Mouse (Mus musculus) liver, embryonic 12.5 days (tissue): ENCODE measurements at regions not wholly inside any gene's neighbourhood (a gene's known extent, or its start where the extent isn't known, plus 50 kb on each side); places are given as distances from the start of the nearest gene placed in this dataset.
A peak's percentile ranks its signal among the peaks of the same experiment; 100 is the strongest.

Experiments used
- ATAC-seq: fragments of 200-750 bp; cut with Nextera tagmentation; 2 replicates; pipeline ENCODE4 v1.8.0; 2017; ENCODE audit warnings: moderate number of reproducible peaks, mild to moderate bottlenecking, moderate library complexity
- H3K27ac ChIP-seq: fragments of 300-500 bp; sonication (generic); 2 replicates; pipeline ENCODE4 v1.5.1; 2016; ENCODE audit warnings: mild to moderate bottlenecking
- H3K27me3 ChIP-seq: fragments of 300-500 bp; sonication (generic); replicated peaks from 2 replicates; pipeline ENCODE4 v1.6.1; 2016; ENCODE audit warnings: mild to moderate bottlenecking, moderate library complexity
- H3K36me3 ChIP-seq: fragments of 300-500 bp; sonication (generic); 2 replicates; pipeline ENCODE4 v1.6.1; 2016; ENCODE audit warnings: mild to moderate bottlenecking, moderate library complexity
- H3K4me1 ChIP-seq: fragments of 300-500 bp; sonication (generic); 2 replicates; pipeline ENCODE4 v1.6.1; 2016
- H3K4me2 ChIP-seq: fragments of 300-500 bp; sonication (generic); 2 replicates; pipeline ENCODE4 v1.6.1; 2016; ENCODE audit warnings: mild to moderate bottlenecking, moderate library complexity
- H3K4me3 ChIP-seq: fragments of 300-500 bp; sonication (generic); 2 replicates; pipeline ENCODE4 v1.5.1; 2016; ENCODE audit warnings: mild to moderate bottlenecking, moderate library complexity
- H3K9ac ChIP-seq: fragments of 300-500 bp; sonication (generic); 2 replicates; pipeline ENCODE4 v1.6.1; 2016; ENCODE audit warnings: mild to moderate bottlenecking, moderate library complexity
- H3K9me3 ChIP-seq: fragments of 300-500 bp; sonication (generic); replicated peaks from 2 replicates; pipeline ENCODE4 v1.6.1; 2016; ENCODE audit warnings: mild to moderate bottlenecking, moderate library complexity
- WGBS: fragments of 180-500 bp; shearing (Covaris S2); methylation state at CpG from one replicate; pipeline ENCODE4 v1.1.7; 2016; ENCODE audit not compliant: insufficient replicate concordance; 5-methylcytosine and 5-hydroxymethylcytosine counted together

DNA sequence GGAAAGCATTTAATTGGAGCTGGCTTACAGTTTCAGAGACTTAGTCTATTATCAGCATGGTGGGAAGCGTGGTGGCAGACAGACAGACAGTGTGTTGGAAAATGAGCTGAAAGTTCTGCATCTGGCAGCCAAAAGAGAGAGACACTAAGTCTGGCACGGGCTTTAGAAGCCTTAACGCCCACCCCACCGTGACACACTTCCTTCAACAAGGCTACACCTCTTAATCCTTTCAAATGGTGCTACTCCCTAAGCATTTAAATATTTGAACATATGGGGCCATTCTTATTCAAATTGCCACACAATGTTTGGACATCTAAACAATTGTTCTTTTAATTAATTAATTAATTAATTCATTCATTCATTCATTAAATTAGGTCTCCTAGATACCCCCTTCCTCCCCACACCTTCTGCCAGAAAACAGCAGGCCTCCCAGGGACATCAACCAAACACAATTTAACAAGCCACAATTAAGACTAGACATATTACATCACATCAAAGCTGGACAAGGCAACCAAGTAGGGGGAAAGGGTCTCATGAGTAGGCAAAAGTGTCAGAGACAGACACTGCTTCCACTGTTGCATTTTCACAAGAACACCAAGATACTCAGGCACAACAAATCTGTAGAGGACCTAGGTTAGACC, 135.4 kb upstream of the Ptbp2 start:
- Histone ChIP-seq H3K9me3 (no peaks in the 10 kb centered on the region), H3K4me3 (no peak overlapping the region), H3K27ac (no peak overlapping the region), H3K9ac (no peak overlapping the region), H3K27me3 (no peaks in the 10 kb centered on the region), H3K4me2 (no peak overlapping the region), H3K4me1 (no peaks in the 10 kb centered on the region), H3K36me3 (no peaks in the 10 kb centered on the region)
- WGBS, result 65% methylated on average over 4 of the region's 4 CpGs
- no peak for ATAC-seq

DNA sequence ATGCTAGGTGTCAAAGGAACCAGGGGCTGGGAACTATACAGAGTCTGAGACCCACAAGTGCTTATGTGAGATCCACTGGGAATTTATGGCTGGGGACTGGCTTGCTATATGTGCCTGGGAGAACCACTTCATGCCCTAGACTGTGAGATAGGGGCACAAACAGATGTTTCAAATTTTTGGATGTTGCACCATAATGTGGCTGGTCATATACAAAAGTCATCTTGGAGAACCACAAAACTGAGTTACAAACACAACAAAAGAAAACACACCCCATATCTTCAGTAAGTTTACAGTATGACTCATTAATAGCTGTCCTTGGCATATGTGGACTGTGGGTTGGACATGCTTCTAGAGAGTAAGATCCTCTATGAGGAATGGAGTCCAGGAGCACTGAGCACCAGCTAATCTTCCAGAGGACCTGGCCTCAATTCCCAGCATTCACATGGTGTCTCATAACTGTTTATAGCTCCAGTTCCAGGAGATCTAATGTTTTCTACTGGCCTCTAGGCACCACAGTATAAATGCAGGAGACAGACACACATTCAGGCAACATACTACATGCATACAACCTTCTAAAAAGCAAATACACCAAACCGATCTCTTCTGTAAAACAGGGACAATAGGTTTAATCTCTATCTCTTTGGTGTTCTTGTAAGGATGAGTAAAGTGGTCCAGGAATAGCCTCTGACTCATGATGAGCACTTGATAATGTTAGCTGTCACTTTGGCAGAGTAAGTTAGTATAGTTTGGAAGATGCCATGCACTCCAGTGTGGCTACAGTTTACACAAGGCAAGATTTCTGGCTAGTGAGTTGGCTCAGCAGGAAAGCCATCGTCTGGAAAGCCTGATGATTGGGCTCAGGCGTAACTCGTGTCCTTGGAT, 132.0 kb upstream of the Ptbp2 start:
- Histone ChIP-seq H3K4me3 (no peak overlapping the region), H3K4me1 (no peaks in the 10 kb centered on the region), H3K9ac (no peak overlapping the region), H3K9me3 (no peaks in the 10 kb centered on the region), H3K36me3 (no peaks in the 10 kb centered on the region), H3K4me2 (no peak overlapping the region), H3K27ac (no peak overlapping the region), H3K27me3 (no peaks in the 10 kb centered on the region)
- ATAC-seq, result no peak
- WGBS, result 50% methylated on average over 4 of the region's 4 CpGs

DNA sequence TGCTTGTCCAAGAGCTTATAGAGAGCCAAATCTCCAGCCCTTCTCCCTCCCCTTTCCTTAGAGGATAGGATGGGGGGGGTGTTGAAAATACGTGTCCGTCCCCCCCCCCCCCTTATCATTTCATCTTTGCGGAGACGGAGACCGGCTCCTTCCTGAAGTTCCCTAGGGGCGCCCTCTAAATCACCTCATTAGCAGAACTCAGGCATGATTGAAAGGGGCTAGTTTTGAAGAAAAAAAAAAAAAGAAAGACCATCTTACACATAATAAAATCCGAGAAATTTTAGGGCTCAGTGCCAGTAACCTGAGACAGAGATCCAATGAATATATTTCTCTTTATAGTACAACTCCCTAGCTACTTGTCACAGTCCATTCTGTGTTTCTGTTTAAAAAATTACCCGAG, 127.3 kb upstream of the Ptbp2 start:
- Histone ChIP-seq H3K27me3 (no peaks in the 10 kb centered on the region), H3K9me3 (no peaks in the 10 kb centered on the region), H3K4me3 (no peak overlapping the region), H3K36me3 (no peaks in the 10 kb centered on the region), H3K4me2 (no peak overlapping the region), H3K27ac (no peak overlapping the region), H3K9ac (no peak overlapping the region), H3K4me1 (no peaks in the 10 kb centered on the region)
- WGBS, result 54% methylated on average over 7 of the region's 8 CpGs
- no peak for ATAC-seq

GRCm38 (mm10) chr3:119904244-119904643, 120.0 kb upstream of the Ptbp2 start:
- H3K27me3 ChIP-seq, result no peaks in the 10 kb centered on the region
- H3K4me3 ChIP-seq, result no peak overlapping the region
- no peaks in the 10 kb centered on the region for H3K4me1 ChIP-seq
- H3K27ac ChIP-seq, result no peak overlapping the region
- no peak overlapping the region for H3K9ac ChIP-seq
- no peaks in the 10 kb centered on the region for H3K36me3 ChIP-seq
- no peak for ATAC-seq
- H3K9me3 ChIP-seq, result no peaks in the 10 kb centered on the region
- 55% methylated on average over 3 of the region's 3 CpGs for WGBS
- no peak overlapping the region for H3K4me2 ChIP-seq

DNA sequence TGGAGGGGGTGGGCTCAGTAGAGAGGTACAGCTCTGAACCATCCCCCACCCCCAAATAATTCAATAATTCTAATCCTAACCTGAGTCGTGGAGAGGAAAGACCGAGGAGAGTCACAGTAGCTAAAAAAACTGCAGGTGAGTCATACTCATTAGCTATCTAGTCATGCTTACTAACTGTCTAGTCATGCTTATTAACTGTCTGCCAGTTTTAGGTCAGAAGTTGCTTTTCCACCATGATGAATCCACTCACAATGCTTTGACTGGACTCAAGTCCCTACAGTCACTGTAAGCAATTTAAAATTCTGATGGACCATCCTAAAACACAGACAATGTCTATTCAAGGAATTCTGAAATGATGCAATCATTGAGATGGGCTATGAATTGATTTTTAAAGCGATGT, 110.9 kb upstream of the Ptbp2 start:
- H3K9me3 ChIP-seq, result no peaks in the 10 kb centered on the region
- no peaks in the 10 kb centered on the region for H3K27me3 ChIP-seq
- no peak overlapping the region for H3K9ac ChIP-seq
- no peak overlapping the region for H3K4me3 ChIP-seq
- 76% methylated on average over 3 of the region's 3 CpGs for WGBS
- no peak overlapping the region for H3K4me2 ChIP-seq
- no peaks in the 10 kb centered on the region for H3K4me1 ChIP-seq
- no peak overlapping the region for H3K27ac ChIP-seq
- no peaks in the 10 kb centered on the region for H3K36me3 ChIP-seq
- ATAC-seq, result no peak

GRCm38 (mm10) chr3:119894035-119894434, 109.8 kb upstream of the Ptbp2 start:
- Histone ChIP-seq H3K4me2 (peak overlapping the region; percentile 16; the same call in 1 of the 2 replicates), H3K27ac (no peak overlapping the region), H3K27me3 (no peaks in the 10 kb centered on the region), H3K9me3 (no peaks in the 10 kb centered on the region), H3K4me1 (no peaks in the 10 kb centered on the region), H3K9ac (no peak overlapping the region), H3K36me3 (no peaks in the 10 kb centered on the region), H3K4me3 (no peak overlapping the region)
- 63% methylated on average over 10 of the region's 10 CpGs for WGBS
- ATAC-seq, result no peak

GRCm38 (mm10) chr3:119893165-119893910, 109.1 kb upstream of the Ptbp2 start:
- Histone ChIP-seq H3K4me1 (no peaks in the 10 kb centered on the region), H3K4me2 (peak overlapping the region; percentile 16), H3K9ac (no peak overlapping the region), H3K9me3 (no peaks in the 10 kb centered on the region), H3K36me3 (no peaks in the 10 kb centered on the region), H3K4me3 (no peak overlapping the region), H3K27ac (no peak overlapping the region), H3K27me3 (no peaks in the 10 kb centered on the region)
- WGBS, result 26% methylated on average over 20 of the region's 20 CpGs
- no peak for ATAC-seq

DNA sequence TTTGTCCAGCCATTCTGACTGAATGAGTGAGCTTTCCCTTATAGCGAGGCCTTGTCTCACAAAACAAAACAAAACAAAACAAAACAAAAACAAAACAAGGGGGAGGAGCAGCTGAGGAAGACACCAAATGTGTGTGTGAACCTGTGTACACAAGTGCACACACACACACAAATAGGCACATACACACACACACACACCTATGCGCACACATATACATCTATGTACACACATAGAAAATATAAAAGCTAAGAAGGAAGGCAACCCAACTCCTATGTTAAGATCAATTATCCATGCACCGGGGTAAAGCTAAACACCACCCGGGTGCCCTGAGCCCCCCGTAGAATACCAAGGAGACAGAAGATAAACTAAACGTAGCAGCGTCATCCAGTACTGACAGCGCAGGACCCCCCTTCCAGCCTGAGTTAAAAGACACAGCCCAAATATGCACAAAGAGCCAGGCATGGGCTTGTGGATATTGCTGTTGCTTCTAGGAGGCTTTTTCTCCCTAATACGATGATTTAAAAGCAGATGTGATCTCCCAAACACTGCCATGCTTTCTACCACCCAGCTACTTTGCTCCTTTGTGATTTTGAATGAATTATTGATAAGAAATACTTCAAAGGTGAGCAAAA, 108.4 kb upstream of the Ptbp2 start:
- Histone ChIP-seq H3K9me3 (no peaks in the 10 kb centered on the region), H3K27me3 (no peaks in the 10 kb centered on the region), H3K9ac (no peak overlapping the region), H3K4me3 (no peak overlapping the region), H3K4me1 (no peaks in the 10 kb centered on the region), H3K27ac (no peak overlapping the region), H3K36me3 (no peaks in the 10 kb centered on the region), H3K4me2 (no peak overlapping the region)
- 77% methylated on average over 9 of the region's 9 CpGs for WGBS
- no peak for ATAC-seq

DNA sequence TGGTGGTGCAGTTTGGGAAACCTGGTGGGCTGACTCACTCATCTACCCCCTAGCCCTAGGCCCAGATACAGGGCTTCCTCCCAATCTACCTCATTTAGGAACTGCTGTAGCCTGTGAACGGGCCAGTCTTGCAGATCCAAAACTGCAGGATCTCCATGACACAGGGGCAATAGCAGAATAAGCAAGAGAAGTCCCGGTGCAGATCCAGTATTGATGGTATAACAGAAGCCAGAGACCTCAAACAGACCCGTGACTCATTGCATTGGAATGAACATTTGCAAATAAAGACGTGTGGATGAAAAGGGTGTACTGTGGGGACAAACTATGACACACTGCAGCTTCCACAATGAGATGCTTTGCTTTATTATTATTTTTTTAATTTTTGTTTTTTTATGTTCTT, 106.6 kb upstream of the Ptbp2 start:
- no peak overlapping the region for H3K27ac ChIP-seq
- no peak overlapping the region for H3K9ac ChIP-seq
- no peak overlapping the region for H3K4me2 ChIP-seq
- H3K4me3 ChIP-seq, result no peak overlapping the region
- H3K27me3 ChIP-seq, result no peaks in the 10 kb centered on the region
- 55% methylated on average over 4 of the region's 4 CpGs for WGBS
- ATAC-seq, result no peak
- H3K36me3 ChIP-seq, result no peaks in the 10 kb centered on the region
- H3K9me3 ChIP-seq, result no peaks in the 10 kb centered on the region
- no peaks in the 10 kb centered on the region for H3K4me1 ChIP-seq

- H3K27me3 ChIP-seq, result no peaks in the 10 kb centered on the region
- no peaks in the 10 kb centered on the region for H3K9me3 ChIP-seq
- no peaks in the 10 kb centered on the region for H3K36me3 ChIP-seq
- no peak overlapping the region for H3K4me3 ChIP-seq
- H3K27ac ChIP-seq, result no peak overlapping the region
- ATAC-seq, result no peak
- no peaks in the 10 kb centered on the region for H3K4me1 ChIP-seq
- no peak overlapping the region for H3K9ac ChIP-seq
- 76% methylated on average over 3 of the region's 3 CpGs for WGBS
- no peak overlapping the region for H3K4me2 ChIP-seq
These were observed 104.2 kb upstream of the Ptbp2 start for GRCm38 (mm10) chr3:119888487-119888886.

DNA sequence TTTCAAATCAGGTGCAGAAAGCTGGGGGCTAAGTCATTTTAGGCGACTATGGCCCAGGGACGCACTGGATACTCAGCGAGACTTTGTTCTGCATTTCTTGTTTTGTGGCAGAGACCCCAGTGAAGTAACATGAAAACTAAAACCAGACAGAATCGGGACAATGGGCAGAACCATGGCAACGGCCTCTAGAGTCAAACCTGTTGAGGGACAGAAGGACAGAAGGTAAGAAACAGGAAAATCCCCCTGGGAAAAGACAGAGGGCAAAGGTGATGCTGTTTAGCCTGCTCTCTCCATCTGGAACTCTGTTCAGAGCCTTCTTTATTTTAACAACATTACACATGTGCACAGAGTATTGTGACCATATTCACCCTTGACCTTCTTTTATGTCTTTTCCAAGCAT, 92.1 kb upstream of the Ptbp2 start:
- Histone ChIP-seq H3K9ac (no peak overlapping the region), H3K4me3 (no peak overlapping the region), H3K4me1 (no peaks in the 10 kb centered on the region), H3K27me3 (no peaks in the 10 kb centered on the region), H3K4me2 (no peak overlapping the region), H3K27ac (no peak overlapping the region), H3K9me3 (0 out of 2 replicates have a peak, but pooled peaks cover 5% of the 10 kb centered on the region), H3K36me3 (no peaks in the 10 kb centered on the region)
- WGBS, result 70% methylated on average over 5 of the region's 5 CpGs
- no peak for ATAC-seq

- Histone ChIP-seq H3K27me3 (no peaks in the 10 kb centered on the region), H3K4me3 (no peak overlapping the region), H3K9me3 (0 out of 2 replicates have a peak, but pooled peaks cover 5% of the 10 kb centered on the region), H3K27ac (no peak overlapping the region), H3K36me3 (no peaks in the 10 kb centered on the region), H3K4me2 (no peak overlapping the region), H3K4me1 (no peaks in the 10 kb centered on the region), H3K9ac (no peak overlapping the region)
- ATAC-seq, result no peak
- WGBS, result 67% methylated on average over 1 of the region's 1 CpGs
These were observed 90.8 kb upstream of the Ptbp2 start for GRCm38 (mm10) chr3:119875061-119875460.
